Mouse (Mus musculus): ENCODE data around the gene Tmem170. TPM values are rescaled to one million over a fixed set of nuclear protein-coding genes. Genes with fewer than 3 reads are reported as not detected.
"Not testable (repeated sequence)": the region's sequence is repeated elsewhere in the genome, so short reads cannot be mapped to it uniquely, and the experiment has no call there.

Gene Tmem170
- total RNA-seq, 4 experiments from 2014 or later, result 3.7 to 5.4 (median 4.3) TPM

GRCm38 (mm10) chr8:111875758-111876157 lies 792 bp downstream of the Tmem170 start:
- no peak for DNase-seq (ENCODE audit: low spot score in 2 of 2)

GRCm38 (mm10) chr8:111871278-111871677 lies 5.3 kb downstream of the Tmem170 start:
- no peak for DNase-seq (ENCODE audit: low spot score in 2 of 2)

- DNase-seq (ENCODE audit: low spot score in 2 of 2), result no peak
Observed at GRCm38 (mm10) chr8:111870379-111870778, 6.2 kb downstream of the Tmem170 start.

- no peak for DNase-seq (ENCODE audit: low spot score in 2 of 2)
Observed at GRCm38 (mm10) chr8:111868664-111869063, 7.9 kb downstream of the Tmem170 start.

- DNase-seq (ENCODE audit: low spot score in 2 of 2), result no peak
Observed at GRCm38 (mm10) chr8:111865857-111866256, 10.7 kb downstream of the Tmem170 start.

GRCm38 (mm10) chr8:111865130-111865852 lies 11.3 kb downstream of the Tmem170 start:
- no peak for DNase-seq (ENCODE audit: low spot score in 2 of 2)

GRCm38 (mm10) chr8:111864648-111865047 lies 11.9 kb downstream of the Tmem170 start:
- no peak for DNase-seq (ENCODE audit: low spot score in 2 of 2)

- no peak for DNase-seq (ENCODE audit: low spot score in 2 of 2)
Observed at GRCm38 (mm10) chr8:111863280-111863679, 13.3 kb downstream of the Tmem170 start.

- no peak for DNase-seq (ENCODE audit: low spot score in 2 of 2)
Observed at GRCm38 (mm10) chr8:111855977-111856376, 20.6 kb downstream of the Tmem170 start.

- peak; percentile 96 for DNase-seq (ENCODE audit: low spot score in 2 of 2)
Observed at GRCm38 (mm10) chr8:111853861-111854501, 22.6 kb downstream of the Tmem170 start, which contains the start of gene Cfdp1. Gene Cfdp1 (minus strand): TSS chr8:111854291.

GRCm38 (mm10) chr8:111853219-111853618 lies 23.3 kb downstream of the Tmem170 start:
- not testable (repeated sequence) for DNase-seq (ENCODE audit: low spot score in 2 of 2)

- DNase-seq (ENCODE audit: low spot score in 2 of 2), result no peak
Observed at GRCm38 (mm10) chr8:111846746-111847145, 29.8 kb downstream of the Tmem170 start.

- DNase-seq (ENCODE audit: low spot score in 2 of 2), result no peak
Observed at GRCm38 (mm10) chr8:111835540-111835939, 41.0 kb downstream of the Tmem170 start.

- DNase-seq (ENCODE audit: low spot score in 2 of 2), result no peak
Observed at GRCm38 (mm10) chr8:111834011-111834410, 42.5 kb downstream of the Tmem170 start.

GRCm38 (mm10) chr8:111832983-111833382 lies 43.6 kb downstream of the Tmem170 start:
- no peak for DNase-seq (ENCODE audit: low spot score in 2 of 2)

- DNase-seq (ENCODE audit: low spot score in 2 of 2), result no peak
Observed at GRCm38 (mm10) chr8:111831996-111832395, 44.6 kb downstream of the Tmem170 start.

GRCm38 (mm10) chr8:111828595-111828994 lies 48.0 kb downstream of the Tmem170 start:
- no peak for DNase-seq (ENCODE audit: low spot score in 2 of 2)

GRCm38 (mm10) chr8:111825219-111825618 lies 51.3 kb downstream of the Tmem170 start:
- no peak for DNase-seq (ENCODE audit: low spot score in 2 of 2)

- DNase-seq (ENCODE audit: low spot score in 2 of 2), result no peak
Observed at GRCm38 (mm10) chr8:111824334-111824733, 52.2 kb downstream of the Tmem170 start.

GRCm38 (mm10) chr8:111821199-111821598 lies 55.4 kb downstream of the Tmem170 start:
- DNase-seq (ENCODE audit: low spot score in 2 of 2), result no peak

- no peak for DNase-seq (ENCODE audit: low spot score in 2 of 2)
Observed at GRCm38 (mm10) chr8:111820691-111821090, 55.9 kb downstream of the Tmem170 start.

GRCm38 (mm10) chr8:111820018-111820417 lies 56.5 kb downstream of the Tmem170 start:
- no peak for DNase-seq (ENCODE audit: low spot score in 2 of 2)

- DNase-seq (ENCODE audit: low spot score in 2 of 2), result no peak
Observed at GRCm38 (mm10) chr8:111818556-111818955, 58.0 kb downstream of the Tmem170 start.

Measured in layer of hippocampus, adult 8-10 months (tissue).